Mouse (Mus musculus): Measurements from ENCODE around the gene Actl6b. TPM values are rescaled to one million over a fixed set of nuclear protein-coding genes. Genes with fewer than 3 reads are reported as not detected.
A peak's percentile ranks its signal among the peaks of the same experiment; 100 is the strongest.

The Actl6b gene
- polyA plus RNA-seq, 1 experiment from 2014 or later = not detected

GRCm38 (mm10) chr5:137526192-137526936 lies 27.0 kb upstream of the Actl6b start:
- Histone ChIP-seq H3K27ac (ENCODE audit: low read depth) (peak overlapping the region; percentile 12; the same call in 1 of the 2 replicates), H3K36me3 (replicated peaks; ENCODE audit: insufficient read depth, low read length) (peaks cover 89% of the 10 kb centered on the region), H3K9ac (replicated peaks) (no peak overlapping the region), H3K4me3 (ENCODE audit: low read depth, low read length) (no peak overlapping the region), H3K9me3 (ENCODE audit: low read length) (no peaks in the 10 kb centered on the region), H3K4me1 (ENCODE audit: insufficient read depth) (peaks cover 16% of the 10 kb centered on the region), H3K27me3 (ENCODE audit: insufficient read depth, low read length) (no peaks in the 10 kb centered on the region), H3K4me2 (ENCODE audit: low read depth, low read length) (no peak overlapping the region)
- peak; percentile 56 for ATAC-seq
- peak; percentile 34 for TF ChIP-seq CTCF (IDR thresholded peaks at IDR 0.05; ENCODE audit: low read depth)
- TF ChIP-seq EP300 (IDR thresholded peaks at IDR 0.05; ENCODE audit: low read depth) = no peak
- WGBS (ENCODE audit: insufficient replicate concordance) = 44% methylated on average over 16 of the region's 16 CpGs
- peak; percentile 76 for DNase-seq

- no peak for ATAC-seq
- H3K9me3 ChIP-seq (ENCODE audit: low read length) = no peaks in the 10 kb centered on the region
- peaks cover 78% of the 10 kb centered on the region for H3K36me3 ChIP-seq (replicated peaks; ENCODE audit: insufficient read depth, low read length)
- DNase-seq = no peak
- TF ChIP-seq CTCF (IDR thresholded peaks at IDR 0.05; ENCODE audit: low read depth) (no peak), EP300 (IDR thresholded peaks at IDR 0.05; ENCODE audit: low read depth) (no peak)
- no peak overlapping the region for H3K4me3 ChIP-seq (ENCODE audit: low read depth, low read length)
- WGBS (ENCODE audit: insufficient replicate concordance) = 57% methylated on average over 1 of the region's 1 CpGs
- H3K27me3 ChIP-seq (ENCODE audit: insufficient read depth, low read length) = no peaks in the 10 kb centered on the region
- H3K9ac ChIP-seq (replicated peaks) = no peak overlapping the region
- H3K27ac ChIP-seq (ENCODE audit: low read depth) = no peak overlapping the region
- peaks cover 16% of the 10 kb centered on the region for H3K4me1 ChIP-seq (ENCODE audit: insufficient read depth)
- H3K4me2 ChIP-seq (ENCODE audit: low read depth, low read length) = no peak overlapping the region
These were observed 25.9 kb upstream of the Actl6b start for GRCm38 (mm10) chr5:137527413-137527812.

GRCm38 (mm10) chr5:137528247-137528968 lies 24.9 kb upstream of the Actl6b start:
- ATAC-seq (no peak), DNase-seq (no peak)
- Histone ChIP-seq H3K36me3 (replicated peaks; ENCODE audit: insufficient read depth, low read length) (peaks cover 69% of the 10 kb centered on the region), H3K4me2 (ENCODE audit: low read depth, low read length) (no peak overlapping the region), H3K4me1 (ENCODE audit: insufficient read depth) (peaks cover 16% of the 10 kb centered on the region), H3K9me3 (ENCODE audit: low read length) (no peaks in the 10 kb centered on the region), H3K9ac (replicated peaks) (no peak overlapping the region), H3K27ac (ENCODE audit: low read depth) (no peak overlapping the region), H3K4me3 (ENCODE audit: low read depth, low read length) (no peak overlapping the region), H3K27me3 (ENCODE audit: insufficient read depth, low read length) (no peaks in the 10 kb centered on the region)
- TF ChIP-seq EP300 (IDR thresholded peaks at IDR 0.05; ENCODE audit: low read depth) = no peak
- no peak for TF ChIP-seq CTCF (IDR thresholded peaks at IDR 0.05; ENCODE audit: low read depth)
- 79% methylated on average over 22 of the region's 22 CpGs for WGBS (ENCODE audit: insufficient replicate concordance)

- Histone ChIP-seq H3K4me1 (ENCODE audit: insufficient read depth) (peaks cover 16% of the 10 kb centered on the region), H3K27ac (ENCODE audit: low read depth) (no peak overlapping the region), H3K27me3 (ENCODE audit: insufficient read depth, low read length) (no peaks in the 10 kb centered on the region), H3K36me3 (replicated peaks; ENCODE audit: insufficient read depth, low read length) (peaks cover 59% of the 10 kb centered on the region), H3K9me3 (ENCODE audit: low read length) (no peaks in the 10 kb centered on the region), H3K4me3 (ENCODE audit: low read depth, low read length) (no peak overlapping the region), H3K9ac (replicated peaks) (no peak overlapping the region), H3K4me2 (ENCODE audit: low read depth, low read length) (no peak overlapping the region)
- TF ChIP-seq EP300 (IDR thresholded peaks at IDR 0.05; ENCODE audit: low read depth) = no peak
- TF ChIP-seq CTCF (IDR thresholded peaks at IDR 0.05; ENCODE audit: low read depth) = no peak
- WGBS (ENCODE audit: insufficient replicate concordance) = 78% methylated on average over 15 of the region's 15 CpGs
- no peak for ATAC-seq
- DNase-seq = no peak
These were observed 23.9 kb upstream of the Actl6b start for GRCm38 (mm10) chr5:137529221-137529995.

GRCm38 (mm10) chr5:137530075-137530474 lies 23.2 kb upstream of the Actl6b start:
- Histone ChIP-seq H3K9ac (replicated peaks) (no peak overlapping the region), H3K27ac (ENCODE audit: low read depth) (no peak overlapping the region)

More at GRCm38 (mm10) chr5:137530075-137530474, 23.2 kb upstream of the Actl6b start:
- DNase-seq (no peak), ATAC-seq (no peak)
- peak overlapping the region; percentile 96; the same call in 1 of the 2 replicates for H3K4me3 ChIP-seq (ENCODE audit: low read depth, low read length)
- peaks cover 53% of the 10 kb centered on the region for H3K36me3 ChIP-seq (replicated peaks; ENCODE audit: insufficient read depth, low read length)
- no peaks in the 10 kb centered on the region for H3K9me3 ChIP-seq (ENCODE audit: low read length)
- no peaks in the 10 kb centered on the region for H3K27me3 ChIP-seq (ENCODE audit: insufficient read depth, low read length)
- peak overlapping the region; percentile 90 for H3K4me2 ChIP-seq (ENCODE audit: low read depth, low read length)
- peaks cover 16% of the 10 kb centered on the region for H3K4me1 ChIP-seq (ENCODE audit: insufficient read depth)
- no peak for TF ChIP-seq CTCF (IDR thresholded peaks at IDR 0.05; ENCODE audit: low read depth)
- no peak for TF ChIP-seq EP300 (IDR thresholded peaks at IDR 0.05; ENCODE audit: low read depth)
- WGBS (ENCODE audit: insufficient replicate concordance) = 85% methylated on average over 8 of the region's 8 CpGs
